Mouse (Mus musculus) small intestine, adult 2 months (tissue): ENCODE measurements around the gene Gstm1. TPM values are rescaled to one million over a fixed set of nuclear protein-coding genes. Genes with fewer than 3 reads are reported as not detected.

Source experiments
- H3K27ac ChIP-seq: fragments of 200-500 bp; 2 replicates; pipeline ENCODE4 v1.5.1; 2012; ENCODE audit warnings: low read depth, low read length, control low read depth, inconsistent platforms; ENCODE audit not compliant: insufficient read depth
- H3K27me3 ChIP-seq: fragments of 200-500 bp; 2 replicates; pipeline ENCODE4 v1.6.1; 2012; ENCODE audit warnings: mild to moderate bottlenecking, moderate library complexity, low read length, inconsistent platforms; ENCODE audit not compliant: control insufficient read depth, insufficient read depth
- H3K36me3 ChIP-seq: fragments of 200-500 bp; 2 replicates; pipeline ENCODE4 v1.6.1; 2012; ENCODE audit warnings: mild to moderate bottlenecking, low read length, control low read depth, inconsistent platforms; ENCODE audit not compliant: control insufficient read depth, insufficient read depth
- H3K4me1 ChIP-seq: fragments of 200-500 bp; 2 replicates; pipeline ENCODE4 v1.6.1; 2012; ENCODE audit warnings: low read length, inconsistent platforms, mixed read lengths; ENCODE audit not compliant: control insufficient read depth, insufficient read depth, insufficient read length
- H3K4me3 ChIP-seq: fragments of 200-500 bp; 2 replicates; pipeline ENCODE4 v1.5.1; 2012; ENCODE audit warnings: low read depth, mild to moderate bottlenecking, control low read depth, inconsistent platforms, low read length, moderate library complexity
- CTCF ChIP-seq: fragments of 200-500 bp; IDR thresholded peaks from 2 replicates; pipeline ENCODE4 v1.5.1; 2012; ENCODE audit warnings: low read depth, mild to moderate bottlenecking, control low read depth, inconsistent platforms, low read length, moderate library complexity, mixed read lengths; ENCODE audit not compliant: insufficient replicate concordance, insufficient read length; ENCODE audit errors: extremely low read depth
- POLR2A ChIP-seq: fragments of 200-500 bp; IDR thresholded peaks from 2 replicates; pipeline ENCODE4 v1.6.1; 2012; ENCODE audit warnings: low read depth, mild to moderate bottlenecking, control low read depth, inconsistent platforms, low read length, moderate library complexity
- WGBS: fragments of 180-500 bp; shearing (Covaris S2); methylation state at CpG from one replicate; pipeline ENCODE4 v1.1.7; 2018; 5-methylcytosine and 5-hydroxymethylcytosine counted together
- polyA plus RNA-seq: library from polyadenylated mRNA; depleted of rRNA; stranded (reverse); fragments of >200 nt; gene quantifications from 2 replicates; pipeline ENCODE4 v1.2.3, GENCODE M21; 2012

Gene Gstm1
- polyA plus RNA-seq, 1 experiment, result 243 TPM

- Histone ChIP-seq H3K27me3 (no peaks in the 10 kb centered on the region), H3K4me3 (no peak overlapping the region), H3K27ac (peak overlapping the region; percentile 57; the same call in 1 of the 2 replicates), H3K36me3 (no peaks in the 10 kb centered on the region), H3K4me1 (peaks cover 24% of the 10 kb centered on the region; the same call in 1 of the 2 replicates)
- TF ChIP-seq CTCF (no peak), POLR2A (no peak)
- 86% methylated on average over 8 of the region's 8 CpGs for WGBS
These were observed 3.4 kb downstream of the Gstm1 start for GRCm38 (mm10) chr3:108014098-108014973.

GRCm38 (mm10) chr3:108013331-108013871, 4.4 kb downstream of the Gstm1 start:
- 29% methylated on average over 4 of the region's 4 CpGs for WGBS
- TF ChIP-seq POLR2A, result no peak
- TF ChIP-seq CTCF, result no peak
- no peaks in the 10 kb centered on the region for H3K27me3 ChIP-seq
- no peaks in the 10 kb centered on the region for H3K36me3 ChIP-seq
- no peak overlapping the region for H3K4me3 ChIP-seq
- peaks cover 17% of the 10 kb centered on the region; the same call in 1 of the 2 replicates for H3K4me1 ChIP-seq
- peak overlapping the region; percentile 57 for H3K27ac ChIP-seq

GRCm38 (mm10) chr3:108011558-108011957, 6.2 kb downstream of the Gstm1 start:
- H3K4me1 ChIP-seq, result peaks cover 14% of the 10 kb centered on the region; the same call in 1 of the 2 replicates
- H3K4me3 ChIP-seq, result no peak overlapping the region
- no peaks in the 10 kb centered on the region for H3K36me3 ChIP-seq
- H3K27ac ChIP-seq, result no peak overlapping the region
- no peaks in the 10 kb centered on the region for H3K27me3 ChIP-seq
- TF ChIP-seq POLR2A (no peak), CTCF (no peak)
- WGBS, result 84% methylated on average over 3 of the region's 3 CpGs

GRCm38 (mm10) chr3:108010286-108010685, 7.5 kb downstream of the Gstm1 start:
- peaks cover 10% of the 10 kb centered on the region; the same call in 1 of the 2 replicates for H3K4me1 ChIP-seq
- no peaks in the 10 kb centered on the region for H3K36me3 ChIP-seq
- TF ChIP-seq CTCF, result no peak
- no peak for TF ChIP-seq POLR2A
- no peak overlapping the region for H3K4me3 ChIP-seq
- WGBS, result 60% methylated on average over 2 of the region's 2 CpGs
- H3K27ac ChIP-seq, result no peak overlapping the region
- H3K27me3 ChIP-seq, result no peaks in the 10 kb centered on the region

DNA sequence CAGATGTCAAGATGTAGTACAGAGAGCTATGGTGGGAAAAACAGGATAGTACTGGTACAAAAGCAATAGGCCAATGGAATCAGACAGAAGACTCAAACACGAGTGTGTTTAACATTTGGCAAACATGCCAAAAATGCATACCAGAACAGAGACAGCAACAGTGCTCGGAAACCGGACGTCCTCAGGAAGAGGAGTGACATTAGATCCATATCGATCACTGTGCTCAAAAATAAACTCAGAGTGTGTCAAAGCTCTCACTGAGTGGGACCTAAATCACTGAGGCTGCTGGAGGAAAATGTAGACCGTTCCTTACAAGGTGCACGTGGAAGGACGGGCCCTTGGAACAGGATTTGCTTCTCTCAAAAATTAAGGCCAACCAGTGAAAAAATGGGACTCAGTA, 15.8 kb downstream of the Gstm1 start:
- H3K4me1 ChIP-seq, result no peaks in the 10 kb centered on the region
- H3K36me3 ChIP-seq, result no peaks in the 10 kb centered on the region
- no peak overlapping the region for H3K4me3 ChIP-seq
- H3K27ac ChIP-seq, result no peak overlapping the region
- WGBS, result 77% methylated on average over 8 of the region's 8 CpGs
- H3K27me3 ChIP-seq, result no peaks in the 10 kb centered on the region
- TF ChIP-seq POLR2A, result no peak
- TF ChIP-seq CTCF, result no peak

DNA sequence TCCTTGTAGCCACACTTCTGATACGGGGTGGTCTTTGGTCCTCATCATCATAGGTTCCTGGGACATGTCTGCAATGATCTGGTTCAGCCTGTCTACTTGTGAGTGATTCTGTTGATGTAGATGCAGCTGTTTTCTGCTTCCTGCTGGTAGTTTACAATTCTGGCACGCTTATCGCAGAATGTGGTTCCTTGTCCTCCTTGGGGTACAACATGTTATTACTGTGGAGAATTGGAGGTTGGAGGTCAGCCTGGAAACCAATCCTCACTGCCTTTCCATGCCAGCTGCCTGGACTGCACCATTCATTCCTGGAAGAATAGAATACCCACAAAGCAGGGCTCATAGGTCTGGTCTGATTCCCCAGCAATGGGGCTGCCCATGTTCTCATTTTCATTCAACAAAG, 18.3 kb downstream of the Gstm1 start:
- WGBS, result 73% methylated on average over 3 of the region's 3 CpGs
- TF ChIP-seq POLR2A, result no peak
- TF ChIP-seq CTCF, result no peak

DNA sequence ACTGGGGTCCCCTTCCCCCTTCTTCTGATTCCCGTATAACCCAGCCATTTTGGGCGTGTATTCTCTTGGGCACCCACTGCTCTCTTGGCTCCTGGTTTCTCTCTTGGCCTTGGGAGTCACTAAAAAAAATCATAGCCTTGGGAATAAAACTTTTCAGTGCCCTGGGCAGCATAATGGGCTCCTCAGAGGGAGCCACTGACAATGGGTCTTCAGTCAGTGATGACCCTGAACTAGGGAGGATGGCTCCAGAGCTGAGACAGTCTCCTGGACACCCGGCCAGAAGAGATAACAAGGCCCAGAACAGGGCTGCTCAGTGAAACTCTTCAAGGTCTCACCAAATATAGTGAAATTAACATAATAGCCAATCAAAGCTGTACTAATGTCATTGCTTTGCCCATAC, 19.2 kb downstream of the Gstm1 start:
- Histone ChIP-seq H3K4me3 (no peak overlapping the region), H3K4me1 (no peaks in the 10 kb centered on the region), H3K27me3 (no peaks in the 10 kb centered on the region), H3K36me3 (no peaks in the 10 kb centered on the region), H3K27ac (no peak overlapping the region)
- TF ChIP-seq CTCF, result no peak
- TF ChIP-seq POLR2A, result no peak
- WGBS, result 84% methylated on average over 3 of the region's 3 CpGs

More for the DNA sequence above, 18.3 kb downstream of the Gstm1 start:
- H3K27me3 ChIP-seq, result no peaks in the 10 kb centered on the region
- H3K36me3 ChIP-seq, result no peaks in the 10 kb centered on the region
- H3K4me1 ChIP-seq, result no peaks in the 10 kb centered on the region
- no peak overlapping the region for H3K27ac ChIP-seq
- no peak overlapping the region for H3K4me3 ChIP-seq
